8 mouse cellular contexts compared by ENCODE assay signal in the genomic region with DNA sequence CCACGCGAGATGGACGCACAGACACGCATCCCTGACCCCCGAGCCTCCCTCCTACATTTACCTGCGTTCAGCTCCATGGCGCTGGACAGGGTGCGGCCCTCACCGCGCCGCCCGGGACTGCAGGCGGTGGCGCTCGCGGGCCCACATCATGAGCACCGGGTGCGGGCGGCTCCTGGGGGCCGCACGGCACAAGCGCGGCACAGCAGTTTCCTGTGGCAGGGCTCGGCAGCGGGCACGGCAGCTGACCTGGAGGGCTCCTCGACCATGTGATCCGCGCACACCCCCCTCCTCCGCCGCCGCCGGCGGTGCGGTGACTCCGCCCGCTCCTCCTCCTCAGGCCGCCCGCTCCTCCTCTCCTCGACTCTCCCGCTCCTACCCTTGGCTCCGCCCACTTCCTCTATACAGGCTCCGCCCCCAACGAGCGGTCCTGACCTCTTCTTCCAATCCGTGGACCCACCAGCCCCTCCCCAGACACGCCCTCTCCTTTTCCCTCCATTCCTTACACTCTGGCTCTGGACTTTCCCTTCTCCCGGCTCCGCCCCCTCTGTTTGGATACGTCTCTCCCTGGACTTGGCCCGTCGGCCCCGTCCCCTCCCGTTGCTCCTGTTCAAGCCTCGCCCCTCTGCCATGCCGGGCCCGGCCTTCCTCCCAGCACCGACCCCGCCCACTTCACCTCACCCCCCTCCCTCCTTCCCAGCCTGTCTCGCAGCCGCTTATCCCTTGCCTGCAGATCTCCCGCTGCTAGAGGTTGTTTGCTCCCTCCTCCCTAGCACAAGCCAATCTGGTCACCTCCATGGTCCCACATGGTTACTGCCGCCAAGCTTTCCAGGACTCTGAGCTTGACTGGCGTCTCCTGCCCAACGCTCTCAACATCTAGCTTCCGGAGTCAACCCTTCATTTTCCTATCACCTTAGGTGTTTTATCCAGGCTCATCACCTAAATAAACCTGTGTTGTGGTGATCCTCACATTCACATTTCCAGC. TPM values are rescaled to one million over a fixed set of nuclear protein-coding genes. Genes with fewer than 3 reads are reported as not detected.
A peak's percentile ranks its signal among the peaks of the same experiment; 100 is the strongest.
DNase-seq lines count a peak whose midpoint lies in the region; ATAC-seq lines count a peak whose summit lies in the region.

A gene (minus strand): TSS at position 378 of the 982 bp plus-strand sequence.

- H3K27me3 ChIP-seq in hindbrain, embryonic 11.5 days (ENCODE audit: control insufficient read depth, insufficient read depth, low read length): no peaks in the 10 kb centered on the region

- no peaks in the 10 kb centered on the region for H3K36me3 ChIP-seq in hindbrain, embryonic 11.5 days (ENCODE audit: control insufficient read depth, insufficient read depth, low read length)

- 0 out of 2 replicates have a peak within 1 kb of the TSS, but pooled peaks have one; percentile 21 for H3K27ac ChIP-seq in hindbrain, embryonic 11.5 days (ENCODE audit: low read depth, low read length)

- H3K9me3 ChIP-seq in hindbrain, embryonic 11.5 days (ENCODE audit: control insufficient read depth, low read length): no peaks in the 10 kb centered on the region

- DNase-seq in Muller cell, postnatal 12 days (ENCODE audit: inconsistent ontology term): peak; percentile 100
- DNase-seq in cerebellum, adult 9-11 months: peak; percentile 100
- DNase-seq in frontal cortex, adult 2 months (ENCODE audit: extremely low spot score in 1 of 2, low spot score in 1 of 2): peak; percentile 97 to 98
- peak; percentile 99 for DNase-seq in hindbrain, embryonic 11.5 days (ENCODE audit: low spot score)
- DNase-seq in layer of hippocampus, postnatal 10 days (ENCODE audit: low spot score in 2 of 2): peak; percentile 97
- DNase-seq in lung, postnatal 10 days: peak; percentile 100
- peak; percentile 99 for DNase-seq in ovary, postnatal 36 days (ENCODE audit: low spot score)
- DNase-seq in thymus, postnatal 25 days: peak; percentile 97

- peak within 1 kb of the TSS; percentile 71 for H3K4me3 ChIP-seq in hindbrain, embryonic 11.5 days (ENCODE audit: low read depth, low read length)

- H3K4me2 ChIP-seq in hindbrain, embryonic 11.5 days (replicated peaks; ENCODE audit: low read depth, low read length): peak within 1 kb of the TSS; percentile 85

- peak; percentile 93 for ATAC-seq in hindbrain, embryonic 11.5 days (ENCODE audit: low FRiP score)

- no peaks in the 10 kb centered on the region for H3K4me1 ChIP-seq in hindbrain, embryonic 11.5 days (replicated peaks; ENCODE audit: control insufficient read depth, insufficient read depth, low read length)

- under 1% methylated on average over 49 of the region's 66 CpGs for WGBS in hindbrain, embryonic 11.5 days

- peak within 1 kb of the TSS; percentile 58 for H3K9ac ChIP-seq in hindbrain, embryonic 11.5 days (ENCODE audit: low read depth, low read length)

RNA-seq across cellular contexts. Expression of the gene that starts here (rescaled TPM):
- 61.6 and 65.4 TPM in 2 replicates for polyA plus RNA-seq in frontal cortex, adult 2 months (2012; rRNA removed)
- 4.3 and 4.8 TPM in 2 replicates for polyA plus RNA-seq in hindbrain, embryonic 11.5 days (2014; fragmentation: Nextera tagmentation; extraction: Ambion mirVana)
- 10 to 100 TPM; 37.8 to 46.8 TPM for total RNA-seq in layer of hippocampus, postnatal 10 days (2021)

Comparison
In these comparisons a context has a peak if more than half of its experiments do, and no peak if none do; other contexts are left out.
1. Peak in every context shown above with its lines: DNase-seq, ATAC-seq, H3K4me3 ChIP-seq and H3K27ac ChIP-seq.
2. RNA of the gene that starts here (polyA plus RNA-seq): 61.6 to 65.4 TPM in frontal cortex, adult 2 months; 4.3 to 4.8 TPM in hindbrain, embryonic 11.5 days; every median in the first group is over 10 times any median in the second.